ENCODE assay signal across 23 mouse cellular contexts in genomic region chr10:31062732-31063131, GRCm38 (mm10).
DNase-seq lines count a peak whose midpoint lies in the region; ATAC-seq and TF ChIP-seq lines count a peak whose summit lies in the region.
"Had no signal": no experiment of that assay in that cellular context is flagged by ENCODE, and none has a peak within 500 bp of the region (broad histone marks: within the 10 kb centered on the region; RNA-seq: fewer than 3 reads in every experiment).

No protein-coding gene starts in this region.

- no peak for ATAC-seq in hindbrain, embryonic 11.5 days (ENCODE audit: low FRiP score)
- ATAC-seq: activated CD4-positive, CD25-positive, alpha-beta regulatory T cell, adult 4 months; forebrain, embryonic 13.5 days; inflammation-experienced regulatory T-cells, adult 6 months had no signal

- H3K27ac ChIP-seq in heart, embryonic 10.5 days: peak overlapping the region; percentile 57
- no peak overlapping the region for H3K27ac ChIP-seq in heart, adult 2 months
- H3K27ac ChIP-seq in hindbrain, embryonic 11.5 days (ENCODE audit: low read depth, low read length): no peak overlapping the region
- H3K27ac ChIP-seq: embryonic facial prominence, embryonic 12.5 days; forebrain, embryonic 13.5 days; heart, embryonic 13.5 days; hindbrain, embryonic 13.5 days; kidney, postnatal 0 days; left cerebral cortex, adult 2 months; limb, embryonic 15.5 days; midbrain, embryonic 12.5 days had no signal

- H3K27me3 ChIP-seq in heart, embryonic 10.5 days (ENCODE audit: insufficient read depth, poor library complexity, severe bottlenecking): no peaks in the 10 kb centered on the region
- no peaks in the 10 kb centered on the region for H3K27me3 ChIP-seq in heart, adult 2 months (ENCODE audit: control insufficient read depth, insufficient read depth, low read length)
- no peaks in the 10 kb centered on the region for H3K27me3 ChIP-seq in hindbrain, embryonic 11.5 days (ENCODE audit: control insufficient read depth, insufficient read depth, low read length)
- H3K27me3 ChIP-seq: embryonic facial prominence, embryonic 12.5 days; forebrain, embryonic 13.5 days; heart, embryonic 13.5 days; hindbrain, embryonic 13.5 days; limb, embryonic 15.5 days; midbrain, embryonic 12.5 days had no signal

- DNase-seq in heart, embryonic 10.5 days (ENCODE audit: low spot score): no peak
- no peak for DNase-seq in heart, adult 2 months
- peak; percentile 10 for DNase-seq in lung, postnatal 36 days
- no peak for DNase-seq in lung, postnatal 10 days
- peak; percentile 15 for DNase-seq in adipocyte (ENCODE audit: low spot score)
- no peak for DNase-seq in kidney, adult 11 months
- no peak for DNase-seq in hindbrain, embryonic 11.5 days (ENCODE audit: low spot score)
- DNase-seq: adrenal gland, postnatal 10 days; cerebellum, adult 9-11 months; kidney, adult 2 months; layer of hippocampus, adult 9-11 months; lung, adult 2 months had no signal

- H3K79me2 ChIP-seq in heart, adult 2 months (replicated peaks; ENCODE audit: control insufficient read depth, insufficient read depth, low read length): no peaks in the 10 kb centered on the region

- TF ChIP-seq EP300 in heart, adult 2 months (IDR thresholded peaks at IDR 0.05; ENCODE audit: insufficient read depth, low read depth, low read length): no peak

- H3K9me3 ChIP-seq in heart, embryonic 10.5 days: no peaks in the 10 kb centered on the region
- no peaks in the 10 kb centered on the region for H3K9me3 ChIP-seq in hindbrain, embryonic 11.5 days (ENCODE audit: control insufficient read depth, low read length)
- H3K9me3 ChIP-seq: embryonic facial prominence, embryonic 12.5 days; forebrain, embryonic 13.5 days; heart, embryonic 13.5 days; hindbrain, embryonic 13.5 days; limb, embryonic 15.5 days; midbrain, embryonic 12.5 days had no signal

- intact Hi-C loops in heart, adult 2 months (cut with DNase I): no loop called here

- H3K9ac ChIP-seq in heart, adult 2 months (ENCODE audit: low read depth, low read length): no peak overlapping the region
- H3K9ac ChIP-seq in hindbrain, embryonic 11.5 days (ENCODE audit: low read depth, low read length): no peak overlapping the region
- H3K9ac ChIP-seq: embryonic facial prominence, embryonic 12.5 days; forebrain, embryonic 13.5 days; heart, embryonic 13.5 days; hindbrain, embryonic 13.5 days; limb, embryonic 15.5 days; midbrain, embryonic 12.5 days had no signal

- no peak for TF ChIP-seq POLR2A in heart, adult 2 months (IDR thresholded peaks at IDR 0.05; ENCODE audit: insufficient read depth, low read depth, low read length)

- no peak for TF ChIP-seq CTCF in heart, adult 2 months (IDR thresholded peaks at IDR 0.05)

- peaks cover 14% of the 10 kb centered on the region; the same call in 1 of the 2 replicates for H3K4me1 ChIP-seq in heart, embryonic 10.5 days
- H3K4me1 ChIP-seq in heart, adult 2 months (ENCODE audit: control insufficient read depth, insufficient read depth, low read length): no peaks in the 10 kb centered on the region
- H3K4me1 ChIP-seq in hindbrain, embryonic 11.5 days (replicated peaks; ENCODE audit: control insufficient read depth, insufficient read depth, low read length): no peaks in the 10 kb centered on the region
- H3K4me1 ChIP-seq: embryonic facial prominence, embryonic 12.5 days; forebrain, embryonic 13.5 days; hindbrain, embryonic 13.5 days; limb, embryonic 15.5 days; midbrain, embryonic 12.5 days had no signal

- no peaks in the 10 kb centered on the region for H3K36me3 ChIP-seq in heart, embryonic 10.5 days
- no peaks in the 10 kb centered on the region for H3K36me3 ChIP-seq in heart, adult 2 months (ENCODE audit: control insufficient read depth, insufficient read depth, low read length)
- H3K36me3 ChIP-seq in hindbrain, embryonic 11.5 days (ENCODE audit: control insufficient read depth, insufficient read depth, low read length): no peaks in the 10 kb centered on the region
- H3K36me3 ChIP-seq: embryonic facial prominence, embryonic 12.5 days; heart, embryonic 13.5 days; hindbrain, embryonic 13.5 days; limb, embryonic 15.5 days; midbrain, embryonic 12.5 days had no signal

- H3K4me3 ChIP-seq in heart, embryonic 10.5 days: no peak overlapping the region
- no peak overlapping the region for H3K4me3 ChIP-seq in heart, adult 2 months
- no peak overlapping the region for H3K4me3 ChIP-seq in hindbrain, embryonic 11.5 days (ENCODE audit: low read depth, low read length)
- H3K4me3 ChIP-seq: embryonic facial prominence, embryonic 12.5 days; erythroblast, embryonic 14.5 days; forebrain, embryonic 13.5 days; heart, embryonic 13.5 days; hindbrain, embryonic 13.5 days; left cerebral cortex, adult 2 months; limb, embryonic 15.5 days; midbrain, embryonic 12.5 days had no signal

- H3K4me2 ChIP-seq in hindbrain, embryonic 11.5 days (replicated peaks; ENCODE audit: low read depth, low read length): no peak overlapping the region
- H3K4me2 ChIP-seq: embryonic facial prominence, embryonic 12.5 days; forebrain, embryonic 13.5 days; heart, embryonic 13.5 days; hindbrain, embryonic 13.5 days; limb, embryonic 15.5 days; midbrain, embryonic 12.5 days had no signal

- WGBS in heart, embryonic 10.5 days: 7% methylated on average over 2 of the region's 2 CpGs
- 35% methylated on average over 2 of the region's 2 CpGs for WGBS in heart, adult 2 months
- 48% methylated on average over 2 of the region's 2 CpGs for WGBS in hindbrain, embryonic 11.5 days

Comparison
In these comparisons a context has a peak if more than half of its experiments do, and no peak if none do; other contexts are left out.
1. DNase-seq: peak in lung, postnatal 36 days (single experiment) and adipocyte (single experiment); none in heart, embryonic 10.5 days (single experiment), heart, adult 2 months (0 of 2), lung, postnatal 10 days (single experiment), kidney, adult 11 months (single experiment) and hindbrain, embryonic 11.5 days (single experiment).